Mouse (Mus musculus) MEL (cell line): Measurements from ENCODE around the gene Snupn. TPM values are rescaled to one million over a fixed set of nuclear protein-coding genes. Genes with fewer than 3 reads are reported as not detected.

Experiments used
- DNase-seq: peaks from one replicate; pipeline ENCODE4 v3.0.0; 2011; ENCODE audit warnings: low read depth, low spot score
- H3K27ac ChIP-seq: 2 replicates; pipeline ENCODE4 v1.5.1; 2012; ENCODE audit warnings: low read depth, mild to moderate bottlenecking, control low read depth, low read length, moderate library complexity; ENCODE audit not compliant: control insufficient read depth
- H3K27me3 ChIP-seq, 2 experiments: fragments of 150-350 bp in 1 of 2; sonication (generic) in 1 of 2; 2 replicates each; pipeline ENCODE4 v1.6.1; 2012; ENCODE audit warnings: low read length in 2 of 2, mild to moderate bottlenecking in 2 of 2, improper control_type of control experiment in 1 of 2, moderate library complexity in 1 of 2; ENCODE audit not compliant: insufficient read depth in 2 of 2, control insufficient read depth in 1 of 2
- H3K36me3 ChIP-seq, 2 experiments: 2 replicates each; pipeline ENCODE4 v1.6.1; 2012 to 2014; ENCODE audit warnings: low read length in 2 of 2, improper control_type of control experiment in 1 of 2, inconsistent platforms in 1 of 2, mild to moderate bottlenecking in 1 of 2; ENCODE audit not compliant: insufficient read depth in 2 of 2, control insufficient read depth in 1 of 2
- H3K4me1 ChIP-seq, 2 experiments: fragments of 150-350 bp in 1 of 2; sonication (generic) in 1 of 2; 2 replicates each; pipeline ENCODE4 v1.6.1; 2012; ENCODE audit warnings: low read length in 2 of 2, improper control_type of control experiment in 1 of 2, mild to moderate bottlenecking in 1 of 2; ENCODE audit not compliant: insufficient read depth in 2 of 2, control insufficient read depth in 1 of 2
- H3K4me3 ChIP-seq, 2 experiments: fragments of 150-350 bp in 1 of 2; sonication (generic) in 1 of 2; 2 replicates each; pipeline ENCODE4 v1.5.1; 2012; ENCODE audit warnings: low read depth in 2 of 2, low read length in 2 of 2, mild to moderate bottlenecking in 2 of 2, moderate library complexity in 2 of 2, control low read depth in 1 of 2, improper control_type of control experiment in 1 of 2; ENCODE audit not compliant: control insufficient read depth in 1 of 2, insufficient read depth in 1 of 2
- H3K79me2 ChIP-seq: 2 replicates; pipeline ENCODE4 v1.6.1; 2012; ENCODE audit warnings: mild to moderate bottlenecking, low read length, moderate library complexity; ENCODE audit not compliant: control insufficient read depth, poor library complexity, insufficient read depth
- H3K9ac ChIP-seq: 2 replicates; pipeline ENCODE4 v1.6.1; 2012; ENCODE audit warnings: low read depth, mild to moderate bottlenecking, control low read depth, low read length, moderate library complexity; ENCODE audit not compliant: control insufficient read depth, poor library complexity, severe bottlenecking
- H3K9me3 ChIP-seq: fragments of 150-350 bp; sonication (generic); replicated peaks from 2 replicates; pipeline ENCODE4 v1.6.1; 2012; ENCODE audit warnings: mild to moderate bottlenecking, low read length, improper control_type of control experiment, moderate library complexity; ENCODE audit not compliant: insufficient read depth
- CHD2 ChIP-seq: IDR thresholded peaks from 2 replicates; pipeline ENCODE4 v1.6.1; 2011; ENCODE audit warnings: low read length, improper control_type of control experiment
- CTCF ChIP-seq, 3 experiments: IDR thresholded peaks in 2 of 3; conservative IDR thresholded peaks in 1 of 3; 2 replicates each; pipeline ENCODE4 v1.5.1; 2011 to 2012; ENCODE audit warnings: low read length in 3 of 3, low read depth in 2 of 3, mild to moderate bottlenecking in 2 of 3, improper control_type of control experiment in 1 of 3, inconsistent platforms in 1 of 3, mixed read lengths in 1 of 3, moderate library complexity in 1 of 3; ENCODE audit not compliant: control insufficient read depth in 1 of 3, insufficient read depth in 1 of 3, poor library complexity in 1 of 3, severe bottlenecking in 1 of 3
- ETS1 ChIP-seq: IDR thresholded peaks from 2 replicates; pipeline ENCODE4 v1.6.1; 2012; ENCODE audit warnings: low read depth, mild to moderate bottlenecking, inconsistent platforms, low read length, improper control_type of control experiment, moderate library complexity
- GATA1 ChIP-seq: IDR thresholded peaks from 2 replicates; pipeline ENCODE4 v1.6.1; 2011; ENCODE audit warnings: low read depth, low read length, improper control_type of control experiment
- HCFC1 ChIP-seq: IDR thresholded peaks from 2 replicates; pipeline ENCODE4 v1.6.1; 2012; ENCODE audit warnings: low read depth, mild to moderate bottlenecking, inconsistent platforms, low read length, improper control_type of control experiment, moderate library complexity
- MAX ChIP-seq: IDR thresholded peaks from 2 replicates; pipeline ENCODE4 v1.6.1; 2011; ENCODE audit warnings: low read length, improper control_type of control experiment
- MEF2A ChIP-seq: IDR thresholded peaks from 2 replicates; pipeline ENCODE4 v1.6.1; 2014; ENCODE audit warnings: low read depth, mild to moderate bottlenecking, inconsistent platforms, low read length, improper control_type of control experiment; ENCODE audit not compliant: poor library complexity, insufficient replicate concordance, severe bottlenecking; ENCODE audit errors: extremely low read depth
- MXI1 ChIP-seq: IDR thresholded peaks from 2 replicates; pipeline ENCODE4 v1.6.1; 2011; ENCODE audit warnings: mild to moderate bottlenecking, low read depth, low read length, improper control_type of control experiment
- NELFE ChIP-seq: IDR thresholded peaks from 2 replicates; pipeline ENCODE4 v1.6.1; 2011; ENCODE audit warnings: low read depth, low read length, improper control_type of control experiment
- RAD21 ChIP-seq: IDR thresholded peaks from 2 replicates; pipeline ENCODE4 v1.6.1; 2011; ENCODE audit warnings: mild to moderate bottlenecking, low read depth, low read length, improper control_type of control experiment
- SIN3A ChIP-seq: IDR thresholded peaks from 2 replicates; pipeline ENCODE4 v1.6.1; 2012; ENCODE audit warnings: low read length, improper control_type of control experiment, inconsistent platforms
- TCF12 ChIP-seq: IDR thresholded peaks from 2 replicates; pipeline ENCODE4 v1.6.1; 2014; ENCODE audit warnings: low read depth, mild to moderate bottlenecking, inconsistent platforms, low read length, improper control_type of control experiment, moderate library complexity
- UBTF ChIP-seq: IDR thresholded peaks from 2 replicates; pipeline ENCODE4 v1.6.1; 2012; ENCODE audit warnings: low read depth, mild to moderate bottlenecking, inconsistent platforms, low read length, improper control_type of control experiment, moderate library complexity, borderline replicate concordance; ENCODE audit not compliant: insufficient read depth
- ZNF384 ChIP-seq: IDR thresholded peaks from 2 replicates; pipeline ENCODE4 v1.6.1; 2012; ENCODE audit warnings: low read depth, mild to moderate bottlenecking, inconsistent platforms, low read length, improper control_type of control experiment
- polyA plus RNA-seq, 2 experiments: library from polyadenylated mRNA; stranded (reverse) in 1 of 2; unstranded in 1 of 2; fragments of >175 nt in 1 of 2; fragments of >200 nt in 1 of 2; gene quantifications; 2 replicates each; pipeline versions ENCODE4 v1.2.1 to v1.2.4; 2012; ENCODE audit warnings: low replicate concordance in 2 of 2, low read depth in 1 of 2; ENCODE audit not compliant: insufficient read length in 2 of 2, insufficient read depth in 1 of 2, missing spikeins in 1 of 2
- total RNA-seq: library from RNA; depleted of rRNA; stranded (reverse); fragments of 300-350 nt; gene quantifications from 2 replicates; pipeline ENCODE4 v1.2.3, GENCODE M21; 2012

The Snupn gene
- total and polyA plus RNA-seq, 3 experiments, result 14.6 to 14.7 TPM; not detected in 1

DNA sequence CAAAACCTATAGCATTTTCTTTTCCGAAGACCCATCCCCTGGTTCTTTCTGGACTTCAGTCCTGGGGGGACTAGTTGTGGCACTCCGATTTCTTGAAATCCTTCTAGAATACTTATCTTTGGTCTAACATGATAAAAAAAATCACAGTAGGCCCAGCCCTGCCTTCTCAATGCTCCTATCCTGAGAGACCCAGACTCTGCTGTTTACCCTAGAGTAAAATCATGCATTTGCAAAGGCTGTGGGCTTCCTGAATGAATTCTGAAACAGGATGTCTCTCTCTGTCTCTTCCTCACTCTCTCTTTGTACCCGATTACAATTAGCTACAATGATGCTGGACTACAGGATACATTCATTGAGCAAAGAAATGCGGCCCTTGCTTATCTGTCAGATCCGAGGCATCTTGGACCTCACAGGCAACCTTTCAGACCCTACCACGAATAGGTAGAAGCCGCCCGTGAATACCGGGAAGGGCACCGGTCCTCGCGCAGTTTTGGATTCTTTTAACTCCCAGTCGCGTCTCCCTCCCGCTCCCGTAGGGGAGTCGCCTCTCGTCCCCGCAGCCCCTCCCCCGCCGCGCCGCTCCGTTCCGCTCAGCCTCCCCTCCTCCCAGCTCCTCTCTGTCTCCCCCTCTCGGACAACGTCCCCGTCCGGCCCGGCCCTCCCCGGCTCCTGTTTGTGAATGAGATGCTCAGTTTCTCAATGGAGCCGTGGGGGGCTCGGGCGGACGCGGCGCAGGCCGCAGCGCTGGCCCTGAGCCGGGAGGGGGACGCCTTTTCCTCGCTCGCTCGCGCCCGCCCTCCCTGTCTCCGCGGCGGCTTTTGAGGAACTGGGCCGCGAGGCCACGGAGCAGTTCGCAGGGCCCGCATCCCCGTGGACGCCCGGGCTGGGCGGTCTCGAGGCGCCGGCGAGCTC, 43.9 kb downstream of the Snupn start, which contains the start of gene Ptpn9 (continued):
- TF ChIP-seq GATA1, result 0 out of 2 replicates have a peak, but pooled peaks have one; percentile 2
- no peak for TF ChIP-seq ZNF384
- TF ChIP-seq MEF2A, result no peak
- TF ChIP-seq CTCF (IDR thresholded peaks at IDR 0.05 in 2 of 3, conservative IDR thresholded peaks at IDR 0.05 in 1 of 3; ENCODE audit: control insufficient read depth in 1 of 3, insufficient read depth in 1 of 3, low read depth in 2 of 3, low read length in 3 of 3, poor library complexity in 1 of 3, severe bottlenecking in 1 of 3), result peak in 2 of 3 experiments; percentile 45 to 58; a peak in 4 of 6 replicates

DNA sequence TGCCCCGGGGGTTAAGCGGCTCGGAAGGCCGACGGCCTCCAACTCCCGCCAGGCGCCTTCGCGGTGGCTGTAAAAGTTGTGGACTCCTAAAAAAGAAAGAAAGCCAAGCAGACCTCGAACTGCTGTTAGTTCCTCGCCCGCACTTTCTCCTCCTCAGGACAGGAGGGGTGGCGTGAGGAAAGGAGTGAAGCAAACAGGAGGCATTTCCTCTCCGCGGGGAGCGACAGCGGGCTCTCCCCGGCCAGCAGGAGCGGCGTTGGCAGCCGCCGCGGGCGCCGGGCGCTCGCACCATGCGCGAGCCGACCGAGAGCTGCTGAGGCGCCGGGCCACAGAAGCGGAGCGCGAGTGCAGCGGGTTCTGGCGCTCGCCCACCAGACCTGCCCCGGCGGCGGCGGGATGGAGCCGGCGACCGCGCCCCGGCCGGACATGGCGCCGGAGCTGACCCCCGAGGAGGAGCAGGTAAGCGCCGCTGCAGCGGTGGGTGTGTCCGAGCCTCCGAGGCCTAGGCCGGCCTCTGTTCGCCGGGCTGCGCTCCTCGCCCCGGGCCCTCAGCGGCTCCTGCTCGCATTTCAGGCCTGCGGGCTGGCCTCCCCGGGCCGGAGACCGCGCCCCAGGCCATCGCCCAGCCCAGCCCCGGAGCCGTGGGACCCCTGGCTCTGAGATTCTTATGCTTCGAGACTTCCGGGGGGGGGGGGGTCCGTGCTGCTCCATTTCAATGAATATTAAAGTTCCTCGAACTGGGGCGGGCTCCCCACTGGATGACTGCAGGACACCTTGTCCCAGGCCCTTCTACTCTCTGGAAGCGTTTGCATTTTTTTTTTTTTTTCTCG, 44.7 kb downstream of the Snupn start:
- Histone ChIP-seq H3K27ac (peak overlapping the region; percentile 60), H3K27me3 (no peaks in the 10 kb centered on the region), H3K79me2 (peaks cover 18% of the 10 kb centered on the region)
- peak; percentile 53 for DNase-seq
- 0 out of 2 replicates have a peak, but pooled peaks have one; percentile 6 for TF ChIP-seq TCF12
- no peak for TF ChIP-seq ETS1
- peak; percentile 41; the same call in 1 of the 2 replicates for TF ChIP-seq MAX
- TF ChIP-seq NELFE, result no peak
- peak; percentile 83 for TF ChIP-seq UBTF
- TF ChIP-seq CHD2, result no peak
- peak; percentile 48; the same call in 1 of the 2 replicates for TF ChIP-seq MXI1
- peak; percentile 56; the same call in 1 of the 2 replicates for TF ChIP-seq SIN3A
- no peak for TF ChIP-seq RAD21
- TF ChIP-seq, all 39 proteins: peak for 5
- Histone ChIP-seq H3K4me3 (peak overlapping the region; percentile 81 to 99), H3K9ac (peak overlapping the region; percentile 87), H3K4me1 (peaks cover 8% of the 10 kb centered on the region in 2 experiments; a peak in 3 of 4 replicates), H3K9me3 (no peaks in the 10 kb centered on the region), H3K36me3 (peaks cover 0 to 11% of the 10 kb centered on the region in 2 experiments; a peak in 2 of 4 replicates)

DNA sequence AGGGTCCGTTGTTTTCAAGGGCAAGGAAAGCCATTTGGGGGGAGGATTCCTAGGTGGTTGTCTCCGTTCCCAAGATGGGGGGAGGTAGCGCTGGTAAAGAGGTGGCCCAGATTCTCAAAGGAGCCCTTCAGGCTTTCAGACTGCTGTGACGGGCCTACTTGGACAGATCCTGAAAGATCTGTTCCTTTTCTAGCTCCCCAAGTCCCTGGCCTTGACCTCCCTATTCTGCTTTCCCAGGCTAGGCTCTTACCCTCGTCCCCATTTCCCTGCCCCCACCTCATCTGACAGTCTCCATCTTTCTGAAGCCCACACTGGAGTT, 45.3 kb downstream of the Snupn start:
- DNase-seq, result peak; percentile 62
- H3K4me1 ChIP-seq, result peaks cover 3 to 5% of the 10 kb centered on the region in 2 experiments; a peak in 2 of 4 replicates
- no peaks in the 10 kb centered on the region for H3K9me3 ChIP-seq
- peak overlapping the region; percentile 87 for H3K9ac ChIP-seq
- H3K4me3 ChIP-seq, result peak overlapping the region; percentile 81 to 99
- H3K79me2 ChIP-seq, result peaks cover 18% of the 10 kb centered on the region
- H3K36me3 ChIP-seq, result peaks cover 0 to 6% of the 10 kb centered on the region in 2 experiments; a peak in 2 of 4 replicates
- 0 out of 2 replicates have a peak, but pooled peaks have one; percentile 8 for TF ChIP-seq HCFC1
- no peak for TF ChIP-seq MEF2A
- TF ChIP-seq ZNF384, result peak; percentile 37; the same call in 1 of the 2 replicates
- TF ChIP-seq NELFE, result no peak
- H3K27ac ChIP-seq, result peak overlapping the region; percentile 0; the same call in 1 of the 2 replicates
- no peaks in the 10 kb centered on the region for H3K27me3 ChIP-seq
